Mouse (Mus musculus): Measurements from ENCODE around the gene Nav3. TPM values are rescaled to one million over a fixed set of nuclear protein-coding genes. Genes with fewer than 3 reads are reported as not detected.

The Nav3 gene
- 10 to 100 TPM; 77.6 to 79.2 TPM for total RNA-seq (2021)
- long read RNA-seq, experiment 1, partial matches to known transcripts = 20 of 28 reads
- long read RNA-seq, experiment 1, other reads (novel, unspliced or antisense) = 8 of 28 reads
- long read RNA-seq, experiment 2, partial matches to known transcripts = 16 of 33 reads
- long read RNA-seq, experiment 2, other reads (novel, unspliced or antisense) = 17 of 33 reads

DNA sequence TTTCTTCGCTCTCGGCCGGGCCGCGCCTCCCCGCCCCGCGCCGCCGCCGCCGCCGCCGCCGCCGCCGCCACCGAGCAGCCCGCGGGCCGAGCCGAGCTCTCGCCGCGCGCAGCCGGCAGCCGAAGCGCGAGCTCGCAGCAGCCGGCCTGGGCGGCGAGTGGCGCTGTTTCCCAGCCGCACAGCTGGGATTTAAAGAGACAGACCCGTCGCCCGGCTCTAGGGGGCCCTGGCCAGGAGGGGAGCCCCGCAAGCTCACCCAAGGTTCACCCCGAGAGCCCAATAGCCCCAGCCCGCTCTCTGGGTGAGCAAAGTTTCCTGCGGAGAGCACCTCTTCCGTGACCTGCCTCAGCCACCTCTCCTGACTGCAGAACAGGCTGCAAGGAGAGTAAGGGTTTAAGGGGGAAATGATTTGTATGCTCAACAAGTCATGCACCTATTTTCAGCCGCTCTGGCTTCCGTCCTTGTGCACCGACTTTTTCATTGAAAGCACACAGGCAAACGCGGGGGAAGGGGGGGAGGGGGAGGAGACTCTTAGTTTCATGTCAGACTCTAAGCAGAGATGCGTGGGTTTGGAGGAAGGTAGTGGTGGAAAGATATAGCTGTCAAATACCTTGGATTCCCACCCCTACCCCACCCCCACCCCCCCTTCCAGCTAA, at the start of gene Nav3:
Nav3 (minus strand) TSS at position 367 of the 656 bp plus-strand sequence.
- H3K4me3 ChIP-seq = peak within 1 kb of the TSS; percentile 91
- peak within 1 kb of the TSS; percentile 97 for H3K27ac ChIP-seq
- DNase-seq (ENCODE audit: low spot score in 2 of 2) = peak; percentile 45 to 75
- TF ChIP-seq CTCF (conservative IDR thresholded peaks at IDR 0.05) = peak; percentile 75

DNA sequence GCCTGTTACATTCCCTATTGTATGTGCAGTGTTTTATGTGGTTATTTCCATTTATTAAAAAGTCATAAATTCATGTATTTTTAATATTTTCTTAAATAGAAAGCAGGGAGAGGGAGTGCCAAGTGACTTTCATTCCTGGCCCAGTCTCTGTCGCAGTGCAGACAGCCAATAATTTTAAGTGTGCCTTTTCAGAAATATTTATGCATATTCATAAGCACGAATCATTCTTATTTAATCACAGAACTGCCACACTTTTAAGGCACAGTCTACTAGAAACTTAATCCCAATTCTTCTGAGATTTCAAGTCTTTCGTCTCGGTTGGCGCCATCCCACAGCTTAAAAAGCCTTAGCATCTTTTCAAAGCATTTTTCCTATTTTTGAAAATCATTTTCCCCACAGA, 29.3 kb upstream of the Nav3 start:
- no peak overlapping the region for H3K4me3 ChIP-seq
- peak overlapping the region; percentile 18; the same call in 1 of the 2 replicates for H3K27ac ChIP-seq

DNA sequence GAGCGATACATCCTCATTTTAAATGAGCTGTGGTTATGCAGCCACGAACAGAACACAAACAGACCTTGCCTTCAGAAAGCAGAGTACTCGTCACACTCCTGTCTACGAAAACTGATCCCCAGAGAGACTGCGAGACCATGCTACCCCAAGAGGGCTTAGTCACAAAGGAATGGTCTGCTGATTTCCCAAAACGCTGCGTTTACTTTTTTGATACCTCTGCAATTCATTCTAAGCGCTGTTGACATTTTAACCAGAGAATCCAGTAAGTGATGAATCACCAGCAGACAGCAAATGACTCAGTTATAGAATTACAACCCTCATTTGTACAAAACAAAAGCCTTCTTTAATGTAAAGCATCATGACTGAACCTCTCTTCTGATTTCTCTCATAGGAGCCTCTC, 28.8 kb upstream of the Nav3 start:
- Histone ChIP-seq H3K27ac (peak overlapping the region; percentile 18; the same call in 1 of the 2 replicates), H3K4me3 (no peak overlapping the region)
- no peak for DNase-seq (ENCODE audit: low spot score in 2 of 2)
- no peak for TF ChIP-seq CTCF (conservative IDR thresholded peaks at IDR 0.05)

More for the DNA sequence above, 29.3 kb upstream of the Nav3 start:
- no peak for TF ChIP-seq CTCF (conservative IDR thresholded peaks at IDR 0.05)
- no peak for DNase-seq (ENCODE audit: low spot score in 2 of 2)

DNA sequence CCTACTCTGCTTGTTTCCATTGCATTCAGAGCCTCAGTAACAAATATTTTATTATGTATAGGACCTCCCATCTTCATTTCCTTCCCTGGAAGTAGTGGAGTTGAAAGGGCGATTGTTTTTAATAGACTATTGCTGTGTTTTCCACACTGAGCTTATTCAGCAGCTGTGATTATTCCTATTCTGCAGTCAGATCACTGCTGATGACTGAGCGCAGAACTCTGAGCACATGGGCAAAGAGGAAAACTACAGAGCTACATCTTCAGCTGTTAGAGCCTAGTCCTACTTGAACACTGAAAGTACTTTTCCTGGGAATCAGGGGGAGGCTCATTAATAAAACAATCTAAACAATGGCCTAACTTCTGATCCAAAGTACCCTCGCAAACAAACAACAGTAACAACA, 23.2 kb upstream of the Nav3 start:
- Histone ChIP-seq H3K4me3 (no peak overlapping the region), H3K27ac (no peak overlapping the region)
- no peak for TF ChIP-seq CTCF (conservative IDR thresholded peaks at IDR 0.05)
- DNase-seq (ENCODE audit: low spot score in 2 of 2) = no peak

DNA sequence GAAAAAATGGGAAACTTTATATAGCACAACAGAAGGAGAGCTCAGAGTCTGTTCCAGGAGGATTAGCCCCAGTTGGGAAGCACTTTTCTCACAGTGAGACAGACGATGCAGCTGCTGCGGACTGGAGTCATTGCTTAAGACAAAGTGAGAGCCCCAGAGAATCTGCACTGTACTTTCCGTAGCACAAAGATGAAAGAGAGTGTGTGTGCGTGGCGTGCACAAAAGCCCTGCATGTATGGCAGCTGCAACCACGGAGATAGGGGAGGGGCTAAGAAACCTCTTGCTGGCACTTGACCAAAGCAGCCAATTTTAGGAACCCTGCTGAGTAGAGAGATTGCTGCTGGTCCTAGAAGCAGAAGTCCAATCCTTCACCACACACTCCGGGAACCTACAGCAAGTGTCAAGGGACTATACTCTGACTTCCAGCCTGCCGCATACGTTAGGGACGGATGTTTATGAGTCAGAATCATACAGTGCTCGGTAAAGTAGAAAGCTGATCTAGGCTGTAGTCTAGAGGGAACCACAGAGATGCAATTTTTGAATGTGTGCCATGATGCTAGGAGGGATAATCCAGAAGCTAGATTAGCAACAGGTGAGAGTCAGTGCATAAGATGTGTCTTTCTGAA, 21.8 kb upstream of the Nav3 start:
- no peak for DNase-seq (ENCODE audit: low spot score in 2 of 2)
- TF ChIP-seq CTCF (conservative IDR thresholded peaks at IDR 0.05) = no peak
- no peak overlapping the region for H3K4me3 ChIP-seq
- H3K27ac ChIP-seq = no peak overlapping the region

DNA sequence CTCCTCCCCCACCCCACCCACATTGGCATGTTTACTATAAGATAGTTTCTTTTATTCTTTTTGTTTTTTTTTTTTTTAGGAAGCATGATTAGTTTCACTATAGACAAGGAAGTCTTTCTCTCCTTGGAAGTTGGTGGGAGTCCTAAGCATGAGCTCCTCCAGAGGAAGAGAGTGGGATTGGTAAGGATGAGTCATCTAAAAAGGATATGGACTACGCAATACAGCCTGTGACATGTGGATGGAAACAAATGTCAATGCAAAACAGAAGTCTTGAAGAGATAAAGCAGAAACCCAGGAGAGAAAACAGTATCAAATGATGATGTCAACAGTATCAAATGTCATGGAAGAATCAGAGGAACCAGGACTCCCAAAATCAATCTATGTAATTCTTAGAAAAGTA, 18.1 kb upstream of the Nav3 start:
- no peak for DNase-seq (ENCODE audit: low spot score in 2 of 2)
- no peak for TF ChIP-seq CTCF (conservative IDR thresholded peaks at IDR 0.05)
- H3K4me3 ChIP-seq = no peak overlapping the region
- no peak overlapping the region for H3K27ac ChIP-seq

DNA sequence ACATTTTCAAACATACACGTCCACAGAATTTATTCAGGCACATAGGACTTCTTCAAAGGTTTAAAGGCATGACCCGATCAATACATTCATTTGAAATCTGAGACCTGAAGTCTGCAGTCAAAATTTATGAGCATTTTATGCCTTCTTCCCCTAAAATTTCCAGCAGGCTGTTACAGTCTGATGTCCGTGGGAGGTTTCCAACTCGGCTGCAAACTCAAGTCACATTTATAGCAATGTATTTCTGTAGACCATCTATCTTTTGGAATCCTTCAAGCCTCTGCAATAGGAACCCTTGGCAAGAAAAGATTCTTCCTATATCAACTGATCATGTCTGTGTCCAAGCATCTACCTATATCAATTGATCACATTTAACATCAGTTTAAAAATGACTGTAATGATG, 13.4 kb upstream of the Nav3 start:
- no peak for TF ChIP-seq CTCF (conservative IDR thresholded peaks at IDR 0.05)
- H3K4me3 ChIP-seq = no peak overlapping the region
- no peak for DNase-seq (ENCODE audit: low spot score in 2 of 2)
- H3K27ac ChIP-seq = no peak overlapping the region

DNA sequence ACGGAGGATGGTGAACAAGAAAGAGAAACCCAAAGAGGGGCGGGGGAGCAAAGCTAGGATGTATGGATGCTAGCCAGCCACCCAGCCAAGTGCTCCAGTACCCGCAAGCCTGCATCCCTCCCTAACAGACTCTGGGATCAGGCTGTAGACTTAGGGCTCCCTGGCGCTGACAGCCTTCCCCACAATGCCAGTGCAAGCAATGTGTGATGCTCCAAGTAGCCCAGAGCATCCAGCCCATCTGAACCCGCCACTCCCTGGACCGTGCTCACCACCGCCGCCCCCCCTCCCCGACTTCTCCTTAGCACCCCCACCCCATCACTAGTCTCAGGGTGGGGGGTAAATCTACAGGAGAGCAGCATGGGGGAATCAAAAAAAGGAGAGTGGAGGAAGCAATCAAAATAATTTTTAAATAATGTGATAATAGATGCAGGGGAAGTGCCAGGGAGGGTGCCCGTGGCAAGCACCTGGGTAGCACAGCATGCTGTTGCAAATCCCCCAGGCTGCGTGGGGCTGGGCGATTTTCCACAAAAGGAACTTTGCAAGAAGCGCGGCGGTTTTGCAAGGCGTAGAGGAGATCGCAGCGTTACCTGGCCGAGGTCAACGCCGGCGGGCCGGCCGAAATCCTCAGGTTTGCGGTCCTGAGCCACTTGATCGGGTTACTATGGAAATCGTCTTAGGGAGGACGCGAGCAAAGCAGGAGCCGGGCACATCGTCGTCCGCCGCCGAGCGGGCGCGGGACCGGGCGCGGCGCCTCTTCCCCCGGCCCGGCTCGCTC, 754 bp downstream of the Nav3 start:
- no peak for TF ChIP-seq CTCF (conservative IDR thresholded peaks at IDR 0.05)
- Histone ChIP-seq H3K4me3 (peak overlapping the region; percentile 91), H3K27ac (peak overlapping the region; percentile 97)
- peak in 1 of 2 experiments; percentile 35 for DNase-seq (ENCODE audit: low spot score in 2 of 2)

DNA sequence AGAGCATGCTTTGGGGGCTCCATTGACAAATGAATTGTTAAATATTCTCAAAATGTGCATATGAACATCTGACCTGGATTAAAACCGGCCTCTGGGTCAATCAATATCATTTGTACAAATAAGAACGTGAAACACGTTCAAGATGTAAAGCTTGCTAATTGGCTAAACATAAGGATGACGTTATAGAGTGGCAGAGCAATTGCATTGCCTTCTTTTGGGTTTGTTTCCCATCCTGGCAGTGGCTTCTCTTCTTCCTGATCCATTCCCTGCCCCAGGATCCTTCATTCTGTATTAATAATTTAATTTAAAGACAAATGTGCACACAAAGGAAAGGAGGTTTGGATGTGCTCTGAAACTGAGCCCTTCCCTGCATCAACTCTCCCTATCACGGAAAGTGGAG, 2.4 kb downstream of the Nav3 start:
- H3K27ac ChIP-seq = peak overlapping the region; percentile 97
- no peak for TF ChIP-seq CTCF (conservative IDR thresholded peaks at IDR 0.05)
- no peak for DNase-seq (ENCODE audit: low spot score in 2 of 2)
- peak overlapping the region; percentile 91 for H3K4me3 ChIP-seq

DNA sequence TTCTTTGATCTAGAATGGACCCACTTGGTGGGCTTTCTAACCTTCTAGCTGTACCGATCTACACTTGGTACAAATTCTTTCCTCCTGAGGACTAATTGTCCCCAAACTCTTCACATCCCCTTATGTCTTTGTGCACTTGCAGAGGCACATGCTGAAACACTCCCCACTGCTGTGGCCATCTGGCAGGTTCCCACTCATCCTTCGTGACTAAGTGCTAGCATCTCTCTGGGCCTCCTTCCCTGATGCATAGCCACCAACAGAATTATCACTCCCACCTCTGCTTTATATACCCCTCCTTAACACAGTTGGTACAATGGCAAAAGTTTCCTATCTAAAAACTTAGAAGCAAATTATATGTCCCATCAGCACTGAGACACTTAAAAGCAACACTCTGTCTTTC, 15.6 kb downstream of the Nav3 start:
- peak overlapping the region; percentile 54 for H3K27ac ChIP-seq
- no peak overlapping the region for H3K4me3 ChIP-seq
- DNase-seq (ENCODE audit: low spot score in 2 of 2) = peak; percentile 54 to 78
- no peak for TF ChIP-seq CTCF (conservative IDR thresholded peaks at IDR 0.05)

DNA sequence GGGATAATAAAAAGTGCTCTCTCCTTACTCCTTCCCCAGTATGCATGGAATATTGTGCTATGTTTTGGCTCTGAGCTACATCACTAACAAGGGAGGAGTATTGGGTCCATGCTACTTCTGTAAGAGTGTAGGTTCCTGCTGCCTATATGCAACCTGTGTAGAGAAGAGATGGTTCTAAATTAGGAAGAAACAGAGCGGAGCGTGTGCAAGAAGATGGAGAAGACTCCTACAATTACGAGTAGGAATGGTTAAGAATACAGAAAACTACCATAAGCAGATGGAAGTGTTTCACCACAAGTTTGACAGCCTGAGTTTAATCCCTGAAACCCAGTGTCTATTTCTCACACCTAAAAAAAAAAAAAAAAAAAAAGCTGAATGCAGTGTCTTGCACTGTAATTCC, 24.9 kb downstream of the Nav3 start:
- no peak overlapping the region for H3K4me3 ChIP-seq
- no peak for DNase-seq (ENCODE audit: low spot score in 2 of 2)
- TF ChIP-seq CTCF (conservative IDR thresholded peaks at IDR 0.05) = no peak
- H3K27ac ChIP-seq = no peak overlapping the region

DNA sequence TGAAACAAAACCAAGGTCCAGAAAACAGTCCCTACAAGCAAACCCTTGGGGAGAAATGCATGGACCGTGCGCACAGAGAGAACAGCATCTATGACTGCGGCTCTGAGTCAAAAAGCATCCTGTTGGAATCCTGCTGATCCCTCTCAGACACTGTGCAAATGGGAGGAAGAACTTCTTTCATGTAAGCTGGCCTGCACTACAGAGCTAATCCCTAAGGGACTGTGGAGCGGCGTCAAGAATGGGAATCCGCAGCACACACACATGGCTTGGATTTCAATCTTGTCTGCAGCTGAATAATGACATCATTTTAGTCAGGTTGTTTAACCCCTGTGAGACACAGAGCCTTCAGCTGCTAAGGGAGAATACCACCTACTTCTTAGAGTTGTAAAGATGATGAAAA, 26.4 kb downstream of the Nav3 start:
- Histone ChIP-seq H3K27ac (peak overlapping the region; percentile 61), H3K4me3 (no peak overlapping the region)
- DNase-seq (ENCODE audit: low spot score in 2 of 2) = no peak
- TF ChIP-seq CTCF (conservative IDR thresholded peaks at IDR 0.05) = no peak

DNA sequence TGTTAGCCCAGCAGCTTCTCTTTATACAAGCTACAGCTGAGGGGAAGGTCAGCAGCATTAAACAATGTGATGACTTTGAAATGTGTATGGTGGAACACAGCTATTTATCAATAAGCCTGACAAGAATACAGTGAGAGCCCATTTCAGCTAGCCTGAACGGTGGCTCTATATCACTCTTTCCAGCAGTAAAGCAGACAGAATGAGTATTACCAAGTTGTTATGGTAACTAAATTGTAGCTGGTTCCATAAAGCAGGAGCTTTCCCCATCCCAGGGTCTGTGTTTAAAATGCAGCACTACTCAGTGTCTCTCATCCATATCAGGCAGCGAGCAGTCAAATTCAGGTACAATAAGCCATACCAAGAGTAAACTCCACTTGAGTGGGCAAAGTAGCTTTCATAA, 27.0 kb downstream of the Nav3 start:
- no peak for TF ChIP-seq CTCF (conservative IDR thresholded peaks at IDR 0.05)
- no peak for DNase-seq (ENCODE audit: low spot score in 2 of 2)
- no peak overlapping the region for H3K4me3 ChIP-seq
- peak overlapping the region; percentile 61 for H3K27ac ChIP-seq

Data from layer of hippocampus, adult 2 months (tissue).